Mouse (Mus musculus) heart, adult 9 months (tissue): ENCODE measurements around the gene Cdkal1.

Source experiments
- DNase-seq, 2 experiments: peaks; one replicate each; pipeline ENCODE4 v3.0.0; 2022; ENCODE audit warnings: low spot score in 2 of 2

The Cdkal1 gene

GRCm38 (mm10) chr13:29414470-29414869, 441.0 kb downstream of the Cdkal1 start:
- DNase-seq, result peak; percentile 53 to 78

GRCm38 (mm10) chr13:29411176-29411575, 444.3 kb downstream of the Cdkal1 start:
- peak in 1 of 2 experiments; percentile 31 for DNase-seq

- DNase-seq, result no peak
Measured at GRCm38 (mm10) chr13:29407619-29408018, 447.9 kb downstream of the Cdkal1 start.

DNA sequence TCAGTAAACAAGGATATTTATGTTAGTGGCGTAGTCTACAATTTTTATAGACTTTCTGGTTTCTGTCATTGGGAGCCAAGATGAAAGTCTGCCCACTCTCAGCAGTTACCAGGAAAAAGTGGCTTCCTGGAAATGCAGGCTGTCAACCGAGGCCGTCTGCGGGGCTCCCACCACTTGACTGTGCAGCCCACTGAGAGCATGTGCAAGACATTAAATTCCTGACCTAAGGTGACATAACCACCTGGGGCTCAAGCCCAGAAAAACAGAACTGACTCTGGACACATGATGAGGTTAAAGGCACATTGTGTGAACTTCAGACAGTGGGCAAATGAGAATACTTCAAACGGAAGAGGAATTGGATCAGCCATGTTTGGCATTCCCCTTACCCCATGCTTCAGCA, 450.2 kb downstream of the Cdkal1 start:
- no peak for DNase-seq

- DNase-seq, result no peak
Measured at GRCm38 (mm10) chr13:29403217-29403616, 452.3 kb downstream of the Cdkal1 start.

DNA sequence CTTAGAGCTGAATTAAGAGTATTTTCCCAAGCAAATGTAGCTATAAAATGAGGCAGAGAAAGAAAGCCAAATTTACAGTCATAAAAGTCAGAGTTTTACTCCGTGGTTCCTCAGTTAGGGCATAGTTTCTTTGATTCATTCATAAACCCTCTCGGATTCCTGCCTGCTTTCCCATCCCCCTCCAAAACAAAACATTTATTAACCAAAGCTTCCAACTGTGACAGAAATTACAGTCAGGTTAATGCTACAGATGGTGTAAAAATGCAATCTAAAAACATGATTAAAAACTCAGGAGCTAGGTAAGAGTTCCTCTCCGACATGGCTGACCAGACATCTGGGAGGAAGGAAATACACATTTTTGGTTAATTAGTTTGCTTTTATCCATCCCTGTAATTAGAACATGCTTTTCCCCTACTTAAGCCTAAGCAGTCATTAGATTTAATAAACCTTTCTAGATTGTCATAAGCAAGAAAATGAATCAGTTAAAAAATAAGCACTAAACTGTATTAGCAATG, 452.9 kb downstream of the Cdkal1 start:
- DNase-seq, result no peak

GRCm38 (mm10) chr13:29399908-29400307, 455.6 kb downstream of the Cdkal1 start:
- no peak for DNase-seq

DNA sequence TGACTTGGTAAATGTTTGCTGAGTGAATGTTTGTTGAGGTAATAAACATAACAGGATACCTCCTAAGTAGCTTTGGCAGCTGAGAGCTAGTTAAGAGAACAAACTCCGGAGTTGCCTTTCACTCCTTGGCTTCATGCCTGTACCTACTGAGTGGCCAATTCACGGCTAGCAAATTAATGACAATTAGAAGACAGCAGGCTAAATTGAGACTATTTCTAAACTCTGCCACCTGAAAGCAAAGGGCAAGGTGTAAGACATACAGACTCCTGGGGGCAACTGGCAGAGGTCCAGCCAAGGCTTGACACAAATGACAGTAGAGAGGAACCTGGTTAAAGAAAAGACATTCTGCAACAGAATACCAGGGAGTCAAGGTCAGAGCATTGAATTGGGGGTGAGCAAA, 457.0 kb downstream of the Cdkal1 start:
- DNase-seq, result no peak

DNA sequence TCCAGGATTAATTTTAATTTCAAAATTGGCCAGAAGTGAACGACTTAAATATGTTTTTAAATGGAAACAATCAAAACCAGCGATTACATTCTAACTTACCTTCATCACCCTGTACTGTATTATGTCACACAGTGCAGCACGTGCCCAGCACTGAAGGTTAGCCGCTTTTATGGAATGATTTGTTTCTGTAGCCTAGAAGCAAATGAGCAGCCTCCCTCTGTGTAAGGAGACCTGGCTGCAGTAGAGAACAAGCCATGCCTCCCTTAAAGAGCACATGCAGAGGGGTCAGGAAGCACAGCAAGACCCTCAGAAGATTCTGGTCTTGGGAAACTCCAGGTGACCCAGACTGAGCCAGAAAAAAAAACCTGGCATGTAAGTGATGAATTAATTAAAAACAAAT, 459.8 kb downstream of the Cdkal1 start:
- no peak for DNase-seq

- no peak for DNase-seq
Measured at GRCm38 (mm10) chr13:29390025-29390424, 465.4 kb downstream of the Cdkal1 start.

DNA sequence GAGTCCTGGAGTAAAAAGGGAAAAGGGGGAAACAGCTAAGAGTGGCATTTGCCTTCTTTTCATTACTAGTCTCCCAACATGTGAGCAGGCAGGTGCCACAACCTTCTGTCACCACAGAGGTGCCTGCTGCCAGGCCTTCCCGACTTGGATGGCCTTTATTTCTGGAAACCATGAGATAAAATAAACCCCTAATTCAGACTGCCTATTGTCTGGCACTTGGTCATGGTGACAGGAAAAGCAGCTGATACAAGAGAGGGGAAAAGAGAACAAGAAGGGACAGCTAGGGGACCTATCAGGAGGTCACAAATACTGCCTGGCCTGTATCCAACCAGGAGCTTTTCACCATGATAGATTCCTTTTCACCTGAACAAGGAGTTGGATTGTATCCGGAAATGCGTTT, 466.6 kb downstream of the Cdkal1 start:
- DNase-seq, result no peak

DNA sequence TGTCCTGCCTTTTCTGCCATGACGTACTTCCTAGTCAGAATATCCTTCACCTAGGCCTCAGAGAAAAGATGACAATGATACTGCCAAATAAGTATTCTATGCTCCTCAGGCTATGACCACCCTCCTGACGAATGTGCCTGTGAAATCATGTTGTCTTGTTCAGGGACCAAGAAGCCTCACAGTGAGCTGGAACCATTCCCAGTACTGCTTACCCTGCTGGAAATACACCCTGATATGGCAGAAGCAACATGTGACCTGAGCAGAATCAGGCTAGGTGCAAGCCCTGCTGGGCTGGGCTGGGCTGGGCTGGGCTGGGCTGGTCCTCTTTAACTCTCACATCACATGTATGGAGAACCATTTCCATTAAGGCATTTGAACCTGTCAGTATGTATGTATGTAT, 477.9 kb downstream of the Cdkal1 start:
- DNase-seq, result peak in 1 of 2 experiments; percentile 11

GRCm38 (mm10) chr13:29371916-29372315, 483.6 kb downstream of the Cdkal1 start:
- peak; percentile 4 to 8 for DNase-seq

GRCm38 (mm10) chr13:29371466-29371771, 484.1 kb downstream of the Cdkal1 start:
- DNase-seq, result no peak

DNA sequence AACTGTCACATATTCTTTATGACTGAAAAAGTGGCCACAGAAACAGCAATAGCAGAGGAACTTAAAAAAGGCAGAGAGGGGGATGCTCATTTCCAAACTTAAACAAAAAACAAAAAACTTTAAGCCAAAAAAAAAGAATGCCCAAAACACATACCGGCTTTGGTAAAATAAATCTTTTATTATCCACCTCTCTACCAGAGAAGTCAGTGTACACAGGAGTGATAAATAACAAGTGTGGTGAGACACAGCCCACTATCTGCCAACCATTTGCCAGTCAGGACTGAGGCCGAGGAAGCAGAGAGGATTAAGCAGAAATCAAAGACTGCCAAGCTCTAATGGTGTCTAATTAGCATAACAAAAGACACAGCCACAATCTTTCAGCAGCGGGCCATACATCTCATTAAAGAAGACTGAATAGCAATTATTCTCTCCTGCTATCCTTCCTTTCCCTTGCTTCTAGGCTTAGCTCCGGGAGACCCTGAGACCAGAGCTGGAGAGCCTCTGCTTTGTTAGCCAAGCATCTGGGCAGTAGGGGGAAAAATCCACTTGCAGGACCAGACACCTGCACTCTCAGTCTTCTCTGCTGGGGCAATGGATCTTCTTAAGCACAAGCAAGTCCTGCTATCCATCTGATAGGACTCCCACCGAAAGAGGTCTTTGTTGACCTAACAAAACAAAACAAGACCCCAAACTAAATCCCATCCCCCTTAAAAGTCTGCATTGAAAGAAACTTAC, 484.6 kb downstream of the Cdkal1 start:
- DNase-seq, result no peak

- no peak for DNase-seq
Measured at GRCm38 (mm10) chr13:29368806-29369205, 486.7 kb downstream of the Cdkal1 start.

DNA sequence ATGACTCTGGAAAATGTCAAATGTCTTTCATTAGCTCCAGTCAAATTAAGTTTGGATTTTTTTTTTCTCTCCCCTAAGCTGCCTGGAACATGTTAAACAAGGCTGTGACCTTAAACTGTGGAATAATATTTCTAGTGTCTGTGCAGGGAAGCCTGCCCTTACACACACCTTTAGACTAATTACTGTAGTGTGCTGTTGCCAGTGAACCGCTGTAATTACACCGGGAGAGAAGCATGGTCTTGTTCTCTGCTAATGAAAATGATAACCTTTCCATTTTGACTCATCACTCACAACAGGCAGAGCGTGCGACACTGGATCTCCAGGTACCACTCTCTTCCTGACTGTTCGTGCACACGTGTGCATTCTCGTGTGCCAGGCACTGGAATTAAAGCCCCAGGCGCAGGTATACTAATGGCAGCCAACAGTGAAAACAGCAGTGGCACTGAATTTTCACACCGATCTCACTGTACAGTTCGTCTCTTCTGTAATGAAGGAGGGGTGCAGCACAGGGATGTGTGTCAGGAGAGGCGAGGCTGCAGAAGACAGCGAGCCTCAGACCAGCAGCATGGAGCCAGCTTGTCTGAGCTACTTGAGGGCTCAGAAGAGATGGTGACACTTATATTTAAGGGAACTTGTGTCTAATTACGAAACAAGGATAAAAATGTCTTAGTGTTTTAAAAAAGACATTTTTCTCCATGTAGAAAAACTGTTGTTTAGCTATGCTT, 490.4 kb downstream of the Cdkal1 start:
- no peak for DNase-seq

GRCm38 (mm10) chr13:29364009-29364408, 491.5 kb downstream of the Cdkal1 start:
- DNase-seq, result no peak

DNA sequence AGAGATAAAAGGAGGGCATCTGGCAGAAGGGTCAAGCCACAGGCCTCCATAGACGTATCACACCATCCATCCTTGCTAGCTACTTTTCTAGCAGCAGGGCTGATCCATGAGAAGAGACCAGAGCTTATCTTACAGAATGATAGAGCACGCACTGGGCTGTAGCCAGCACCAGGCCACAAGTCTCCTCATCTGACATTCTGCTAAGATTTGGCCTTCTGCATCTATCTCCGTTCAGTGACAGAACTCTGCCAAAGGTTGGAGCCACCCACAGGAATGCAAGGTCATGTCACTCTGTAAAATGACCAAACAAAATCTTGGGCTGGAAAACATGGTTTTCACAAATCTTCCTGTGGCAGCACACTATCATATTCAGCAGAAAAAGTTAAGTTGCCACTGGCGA, 493.6 kb downstream of the Cdkal1 start:
- no peak for DNase-seq

DNA sequence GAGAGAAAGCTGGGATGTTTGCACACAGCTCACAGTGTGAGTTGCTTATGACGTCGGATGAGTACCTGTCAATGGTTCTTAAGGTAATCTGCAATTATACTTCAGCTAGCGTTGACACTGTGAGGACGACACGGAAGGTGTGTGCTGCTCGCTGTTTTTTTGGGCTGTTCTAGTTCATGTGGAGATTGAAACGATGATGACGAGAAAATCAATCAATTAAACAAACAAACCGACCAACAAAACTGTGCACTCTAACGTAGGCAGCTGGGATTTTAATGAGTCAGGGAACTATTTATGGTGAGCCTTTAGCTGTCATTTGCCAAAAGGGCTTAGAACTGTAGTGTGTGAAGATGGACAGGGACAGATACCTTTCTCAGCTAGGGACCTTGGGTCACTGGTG, 494.6 kb downstream of the Cdkal1 start:
- DNase-seq, result no peak

DNA sequence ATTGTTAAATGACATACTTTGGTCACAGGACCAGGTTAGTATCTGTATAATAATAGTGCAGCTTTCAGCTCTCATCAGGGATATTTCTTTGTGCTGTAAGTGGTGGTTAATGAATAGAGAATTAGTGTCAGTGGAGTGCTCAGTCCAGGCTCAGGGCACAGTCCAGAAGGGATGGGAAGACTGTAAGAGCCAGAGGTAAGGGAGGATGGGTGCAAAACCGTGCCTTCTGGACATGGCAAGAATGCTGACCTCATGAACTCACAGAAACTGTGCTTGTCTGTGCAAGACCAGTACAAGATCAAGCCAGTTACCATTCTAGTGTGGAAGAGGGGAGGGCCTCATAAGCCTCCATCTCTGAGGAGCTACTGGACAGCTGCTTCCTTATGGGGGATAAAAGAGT, 496.1 kb downstream of the Cdkal1 start:
- no peak for DNase-seq

DNA sequence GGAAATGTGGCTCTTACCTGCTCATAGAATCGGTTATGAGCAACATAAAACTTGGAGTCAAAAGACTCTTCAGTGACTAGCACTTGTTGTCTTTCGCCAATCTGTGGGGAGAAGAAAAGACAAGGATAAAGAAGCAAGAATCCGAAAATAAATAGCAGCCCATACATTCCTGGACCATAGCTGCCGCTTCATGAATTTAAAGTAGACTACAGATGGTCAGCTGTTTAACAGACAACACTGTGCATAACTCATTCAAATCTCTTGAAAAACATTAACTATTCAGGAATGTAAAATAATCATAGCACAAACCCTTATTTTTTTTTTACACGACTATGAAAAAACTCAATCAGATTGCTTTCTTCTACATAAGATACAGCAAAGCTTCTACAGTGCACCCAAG, 498.0 kb downstream of the Cdkal1 start:
- no peak for DNase-seq

DNA sequence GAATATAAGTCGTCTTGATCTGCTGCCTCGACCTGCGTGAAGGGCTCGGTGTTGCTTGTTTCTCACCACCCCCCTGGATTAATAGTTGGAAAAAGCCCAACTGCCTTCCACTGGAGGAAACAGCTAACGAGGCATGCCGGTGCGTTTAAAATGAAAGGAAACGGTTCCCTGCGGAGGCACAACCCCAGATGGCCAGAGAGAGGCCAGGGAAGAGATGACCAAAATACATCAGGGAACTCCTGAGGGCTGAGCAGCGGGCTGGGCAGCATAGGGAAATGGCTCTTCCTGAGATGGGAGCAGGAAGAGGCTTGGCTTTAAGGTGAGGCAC, 499.4 kb downstream of the Cdkal1 start:
- peak; percentile 13 to 47 for DNase-seq
